Mouse (Mus musculus) frontal cortex, adult 2 months (tissue): ENCODE measurements around the gene Gm11595. TPM values are rescaled to one million over a fixed set of nuclear protein-coding genes. Genes with fewer than 3 reads are reported as not detected.
"Not testable (repeated sequence)": the region's sequence is repeated elsewhere in the genome, so short reads cannot be mapped to it uniquely, and the experiment has no call there.

Source experiments
- DNase-seq, 2 experiments: peaks; one replicate each; pipeline ENCODE4 v3.0.0; 2022; ENCODE audit warnings: low spot score in 1 of 2; ENCODE audit errors: extremely low spot score in 1 of 2
- polyA plus RNA-seq: library from polyadenylated mRNA; depleted of rRNA; stranded (reverse); fragments of >200 nt; gene quantifications from 2 replicates; pipeline ENCODE4 v1.2.3, GENCODE M21; 2012; rRNA removed

Gm11595 gene
- not detected in 2 replicates for polyA plus RNA-seq

DNA sequence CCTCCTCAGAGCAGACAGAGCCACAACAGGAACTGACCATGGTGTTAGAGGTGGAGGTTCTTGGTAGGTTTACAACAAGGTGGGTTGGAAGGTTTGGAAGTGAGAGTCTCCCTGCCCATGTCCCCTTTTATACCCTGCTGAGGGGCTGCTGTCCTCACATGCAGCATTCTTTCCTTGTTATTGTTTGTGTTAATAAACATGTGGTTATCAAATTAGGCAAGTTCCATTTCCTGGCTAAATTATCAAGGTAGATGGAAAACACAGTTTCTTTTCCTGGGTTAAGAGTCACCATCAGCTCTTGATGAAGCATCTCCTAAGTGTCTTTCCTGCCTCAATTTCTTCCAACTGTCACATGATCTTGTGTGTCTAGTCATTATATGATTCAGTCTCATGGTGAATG, at the start of gene Gm11595:
TSS of gene Gm11595 (minus strand) at position 101 of the 400 bp plus-strand sequence.
- DNase-seq: not testable (repeated sequence)

DNA sequence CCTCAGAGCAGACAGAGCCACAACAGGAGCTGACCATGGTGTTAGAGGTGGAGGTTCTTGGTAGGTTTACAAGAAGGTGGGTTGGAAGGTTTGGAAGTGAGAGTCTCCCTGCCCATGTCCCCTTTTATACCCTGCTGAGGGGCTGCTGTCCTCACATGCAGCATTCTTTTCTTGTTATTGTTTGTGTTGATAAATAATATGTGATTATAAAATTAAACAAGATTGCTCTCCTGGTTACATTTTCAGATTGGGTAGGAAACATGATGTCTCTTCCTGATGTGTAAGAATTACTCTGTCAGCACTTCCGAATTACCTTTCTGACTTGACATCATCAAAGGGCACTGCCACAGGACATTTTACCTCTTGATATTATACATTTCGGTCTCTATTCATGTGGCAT, 42.9 kb upstream of the Gm11595 start, which contains the start of gene Gm11564:
TSS of gene Gm11564 (minus strand) at position 101 of the 400 bp plus-strand sequence.
- not testable (repeated sequence) for DNase-seq

DNA sequence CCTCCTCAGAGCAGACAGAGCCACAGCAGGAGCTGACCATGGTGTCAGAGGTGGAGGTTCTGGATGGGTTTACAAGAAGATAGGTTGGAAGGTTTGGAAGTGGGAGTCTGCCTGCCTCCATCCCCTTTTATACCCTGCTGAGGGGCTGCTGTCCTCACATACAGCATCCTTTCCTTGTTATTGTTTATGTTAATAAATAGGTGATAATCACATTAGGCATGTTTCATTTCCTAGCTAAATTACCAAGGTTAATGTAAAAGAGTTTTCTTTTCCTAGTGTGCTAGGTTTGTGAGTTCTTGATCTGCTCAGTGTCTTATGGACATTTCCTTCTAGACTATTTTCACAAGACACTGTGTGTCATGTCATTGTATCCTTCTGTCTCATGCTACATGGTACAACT, 37.1 kb upstream of the Gm11595 start, which contains the start of gene Krtap4-13:
TSS of gene Krtap4-13 (minus strand) at position 101 of the 400 bp plus-strand sequence.
- DNase-seq: not testable (repeated sequence)

GRCm38 (mm10) chr11:99804346-99804745, 31.6 kb upstream of the Gm11595 start, which contains the start of gene Gm11554:
Gm11554 (minus strand) TSS chr11:99804446.
- DNase-seq: not testable (repeated sequence)

- DNase-seq: not testable (repeated sequence)
These were observed 26.1 kb upstream of the Gm11595 start, which contains the start of gene Gm11569 for GRCm38 (mm10) chr11:99798832-99799231. Gm11569 (minus strand) TSS chr11:99798932.

GRCm38 (mm10) chr11:99793367-99793766, 20.7 kb upstream of the Gm11595 start, which contains the start of gene Gm11596:
Gm11596 (minus strand) TSS chr11:99793467.
- no peak for DNase-seq

- not testable (repeated sequence) for DNase-seq
These were observed 12.2 kb upstream of the Gm11595 start, which contains the start of gene Krtap4-9 for GRCm38 (mm10) chr11:99784900-99785299. Krtap4-9 (plus strand) TSS chr11:99785200.

GRCm38 (mm10) chr11:99780604-99781003, 7.9 kb upstream of the Gm11595 start, which contains the start of gene Krtap4-8:
Krtap4-8 (minus strand) TSS chr11:99780704.
- DNase-seq: no peak

DNA sequence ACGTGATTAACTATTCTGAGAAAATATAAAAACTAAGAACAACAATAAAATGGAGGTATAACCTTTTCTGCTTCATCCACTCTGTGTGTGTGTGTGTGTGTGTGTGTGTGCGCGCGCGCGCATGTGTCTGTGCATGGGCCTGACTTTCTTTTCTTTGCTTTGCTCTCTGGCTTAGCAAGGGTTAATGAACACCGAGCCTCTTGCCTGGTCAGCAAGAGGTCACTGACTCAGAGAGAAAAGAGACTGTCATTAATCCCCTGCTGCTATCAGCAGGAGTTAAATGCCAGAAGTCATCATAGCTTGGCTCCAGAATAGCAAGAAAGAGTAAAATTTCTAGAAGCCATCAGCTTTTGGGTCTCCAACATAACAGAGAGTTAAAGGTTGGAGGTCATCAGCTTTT, 5.7 kb upstream of the Gm11595 start:
- no peak for DNase-seq

- no peak for DNase-seq
These were observed 4.3 kb downstream of the Gm11595 start for GRCm38 (mm10) chr11:99768410-99768809.

- no peak for DNase-seq
These were observed 13.8 kb downstream of the Gm11595 start for GRCm38 (mm10) chr11:99758877-99759276.

DNA sequence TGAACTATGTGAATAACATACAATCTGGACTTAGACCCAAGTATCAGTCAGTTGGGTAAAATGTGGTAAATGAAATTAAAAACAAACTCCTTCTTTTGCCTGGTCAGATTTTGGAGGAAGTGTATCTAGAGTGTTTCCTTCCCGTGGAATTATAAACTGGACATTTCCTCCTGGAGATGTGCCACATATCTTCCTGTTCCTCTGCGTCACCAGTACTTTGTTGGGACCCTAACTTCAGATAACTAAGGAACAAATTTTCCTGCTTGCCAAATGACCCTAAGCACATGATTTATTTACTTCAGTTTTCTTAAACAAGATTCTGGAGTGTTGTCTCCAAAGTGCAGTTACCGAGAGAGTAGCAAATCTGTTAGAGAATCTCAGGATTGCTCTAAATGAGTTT, 28.7 kb downstream of the Gm11595 start:
- no peak for DNase-seq

- DNase-seq: no peak
These were observed 38.5 kb downstream of the Gm11595 start, which contains the start of gene Gm14180 for GRCm38 (mm10) chr11:99734190-99734589. Gm14180 (minus strand) TSS chr11:99734290.

GRCm38 (mm10) chr11:99724061-99724460, 48.7 kb downstream of the Gm11595 start:
- DNase-seq: no peak

Other genes starting within 250 kb of the Gm11595 start
- gene Krt40, start 229.8 kb downstream of the Gm11595 start, polyA plus RNA-seq: 0.08 TPM in 1 of 2 replicates, not detected in the other
- gene Krtap3-3, start 222.0 kb downstream of the Gm11595 start, polyA plus RNA-seq: not detected in 2 replicates
- not detected in 2 replicates for gene Krtap3-2, start 216.1 kb downstream of the Gm11595 start, polyA plus RNA-seq
- not detected in 2 replicates for gene Gm11939, start 213.4 kb downstream of the Gm11595 start, polyA plus RNA-seq
- not detected in 2 replicates for gene Krtap3-1, start 206.3 kb downstream of the Gm11595 start, polyA plus RNA-seq
- not detected in 2 replicates for gene Krtap1-5, start 191.9 kb downstream of the Gm11595 start, polyA plus RNA-seq
- not detected in 2 replicates for gene Krtap1-4, start 189.3 kb downstream of the Gm11595 start, polyA plus RNA-seq
- not detected in 2 replicates for gene Krtap1-3, start 181.6 kb downstream of the Gm11595 start, polyA plus RNA-seq
- not detected in 2 replicates for gene Krtap9-3, start 174.8 kb downstream of the Gm11595 start, polyA plus RNA-seq
- gene Gm11938, start 169.6 kb downstream of the Gm11595 start, polyA plus RNA-seq: not detected in 2 replicates
- not detected in 2 replicates for gene Gm11937, start 162.7 kb downstream of the Gm11595 start, polyA plus RNA-seq
- not detected in 2 replicates for gene Krtap2-4, start 158.1 kb downstream of the Gm11595 start, polyA plus RNA-seq
- not detected in 2 replicates for gene Gm11562, start 152.5 kb downstream of the Gm11595 start, polyA plus RNA-seq
- gene Krtap4-1, start 144.7 kb downstream of the Gm11595 start, polyA plus RNA-seq: not detected in 2 replicates
- not detected in 2 replicates for gene Krtap4-2, start 137.8 kb downstream of the Gm11595 start, polyA plus RNA-seq
- not detected in 2 replicates for gene Krtap4-7, start 128.8 kb downstream of the Gm11595 start, polyA plus RNA-seq
- not detected in 2 replicates for gene Gm11555, start 122.7 kb downstream of the Gm11595 start, polyA plus RNA-seq
- not detected in 2 replicates for gene Gm11563, start 114.0 kb downstream of the Gm11595 start, polyA plus RNA-seq
- not detected in 2 replicates for gene Krtap4-6, start 107.0 kb downstream of the Gm11595 start, polyA plus RNA-seq
- gene Gm14190, start 82.2 kb downstream of the Gm11595 start, polyA plus RNA-seq: not detected in 2 replicates
- not detected in 2 replicates for gene Gm14180, start 38.6 kb downstream of the Gm11595 start, polyA plus RNA-seq
- gene Krtap4-8, start 7.8 kb upstream of the Gm11595 start, polyA plus RNA-seq: not detected in 2 replicates
- gene Krtap4-9, start 12.3 kb upstream of the Gm11595 start, polyA plus RNA-seq: not detected in 2 replicates
- gene Gm11596, start 20.6 kb upstream of the Gm11595 start, polyA plus RNA-seq: not detected in 2 replicates
- not detected in 2 replicates for gene Gm11569, start 26.0 kb upstream of the Gm11595 start, polyA plus RNA-seq
- not detected in 2 replicates for gene Gm11554, start 31.5 kb upstream of the Gm11595 start, polyA plus RNA-seq
- gene Krtap4-13, start 37.0 kb upstream of the Gm11595 start, polyA plus RNA-seq: not detected in 2 replicates
- gene Gm11564, start 42.8 kb upstream of the Gm11595 start, polyA plus RNA-seq: not detected in 2 replicates
- not detected in 2 replicates for gene 2300003K06Rik, start 65.2 kb upstream of the Gm11595 start, polyA plus RNA-seq
- gene Krtap4-16, start 78.7 kb upstream of the Gm11595 start, polyA plus RNA-seq: not detected in 2 replicates
- not detected in 2 replicates for gene Gm11568, start 85.0 kb upstream of the Gm11595 start, polyA plus RNA-seq
- not detected in 2 replicates for gene Gm11559, start 91.6 kb upstream of the Gm11595 start, polyA plus RNA-seq
- gene Krtap9-1, start 100.5 kb upstream of the Gm11595 start, polyA plus RNA-seq: not detected in 2 replicates
- gene Gm11567, start 106.3 kb upstream of the Gm11595 start, polyA plus RNA-seq: not detected in 2 replicates
- not detected in 2 replicates for gene Krtap31-1, start 135.0 kb upstream of the Gm11595 start, polyA plus RNA-seq
- gene Gm11565, start 141.8 kb upstream of the Gm11595 start, polyA plus RNA-seq: not detected in 2 replicates
- gene Krtap31-2, start 163.4 kb upstream of the Gm11595 start, polyA plus RNA-seq: not detected in 2 replicates
- not detected in 2 replicates for gene Krtap9-5, start 175.6 kb upstream of the Gm11595 start, polyA plus RNA-seq
- gene Krtap29-1, start 206.1 kb upstream of the Gm11595 start, polyA plus RNA-seq: not detected in 2 replicates
- gene Krtap16-1, start 213.7 kb upstream of the Gm11595 start, polyA plus RNA-seq: 0.08 TPM in 1 of 2 replicates, not detected in the other
- gene Krtap17-1, start 221.1 kb upstream of the Gm11595 start, polyA plus RNA-seq: not detected in 2 replicates
- gene Krt33a, start 243.3 kb upstream of the Gm11595 start, polyA plus RNA-seq: not detected in 2 replicates